Mouse (Mus musculus) layer of hippocampus, adult 9-10 months (tissue): Measurements from ENCODE around the gene Tulp2.

Source experiments
- DNase-seq: peaks from one replicate; pipeline ENCODE4 v3.0.0; 2022; ENCODE audit warnings: low spot score

Tulp2 gene

GRCm38 (mm10) chr7:45555787-45556186 is 74.1 kb downstream of the Tulp2 start:
- no peak for DNase-seq

GRCm38 (mm10) chr7:45558907-45559306 is 77.2 kb downstream of the Tulp2 start:
- DNase-seq = no peak

- no peak for DNase-seq
Measured at GRCm38 (mm10) chr7:45560241-45560640, 78.6 kb downstream of the Tulp2 start.

GRCm38 (mm10) chr7:45560843-45561623 is 79.4 kb downstream of the Tulp2 start:
- peak; percentile 78 for DNase-seq

GRCm38 (mm10) chr7:45561624-45562520 is 80.2 kb downstream of the Tulp2 start:
- DNase-seq = no peak

- no peak for DNase-seq
Measured at GRCm38 (mm10) chr7:45564811-45565210, 83.1 kb downstream of the Tulp2 start.

GRCm38 (mm10) chr7:45565446-45565845 is 83.8 kb downstream of the Tulp2 start:
- DNase-seq = no peak

- DNase-seq = no peak
Measured at GRCm38 (mm10) chr7:45567112-45567779, 85.6 kb downstream of the Tulp2 start.

GRCm38 (mm10) chr7:45567780-45568516 is 86.3 kb downstream of the Tulp2 start:
- peak; percentile 63 for DNase-seq

- DNase-seq = no peak
Measured at GRCm38 (mm10) chr7:45568601-45569473, 87.2 kb downstream of the Tulp2 start.

GRCm38 (mm10) chr7:45570103-45570741 is 88.5 kb downstream of the Tulp2 start, which contains the start of gene Bcat2:
Gene Bcat2 (plus strand): TSS chr7:45570153.
- DNase-seq = peak; percentile 22

- no peak for DNase-seq
Measured at GRCm38 (mm10) chr7:45571966-45572365, 90.3 kb downstream of the Tulp2 start.
